Mouse (Mus musculus): ENCODE measurements around the gene Hsd3b4. TPM values are rescaled to one million over a fixed set of nuclear protein-coding genes. Genes with fewer than 3 reads are reported as not detected.
"Not testable (repeated sequence)": the region's sequence is repeated elsewhere in the genome, so short reads cannot be mapped to it uniquely, and the experiment has no call there.

The Hsd3b4 gene
- polyA plus RNA-seq, 1 experiment = not detected

DNA sequence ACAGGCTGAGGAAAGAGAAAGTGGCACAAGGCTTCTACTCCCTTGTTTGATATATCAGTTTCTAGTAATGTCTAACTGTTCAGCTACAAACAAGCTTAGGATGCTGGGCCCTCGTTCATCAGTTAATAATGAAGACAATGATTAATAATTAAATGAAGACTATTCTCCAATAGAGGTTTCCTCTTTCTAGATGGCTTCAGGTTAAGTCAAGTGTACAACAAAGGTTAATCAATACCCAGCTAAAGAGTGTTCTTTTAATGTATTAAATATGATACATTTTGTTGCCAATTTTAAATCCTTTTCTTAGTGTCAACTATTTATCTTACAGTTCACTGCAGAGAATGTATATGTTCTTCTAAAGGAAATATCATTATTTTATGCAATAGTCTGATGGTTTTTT is 53.3 kb downstream of the Hsd3b4 start, which contains the start of gene Gm4450:
Gene Gm4450 (minus strand): TSS at position 101 of the 400 bp plus-strand sequence.
- H3K4me1 ChIP-seq (ENCODE audit: control insufficient read depth); H3K9me3 ChIP-seq (ENCODE audit: control insufficient read depth, low read length); H3K27me3 ChIP-seq (ENCODE audit: control insufficient read depth); H3K36me3 ChIP-seq (ENCODE audit: control insufficient read depth); H3K4me3 ChIP-seq (replicated peaks): not testable (repeated sequence)

GRCm38 (mm10) chr3:98453786-98454185 is 56.5 kb downstream of the Hsd3b4 start:
- not testable (repeated sequence) for H3K36me3 ChIP-seq (ENCODE audit: control insufficient read depth); H3K4me1 ChIP-seq (ENCODE audit: control insufficient read depth); H3K9me3 ChIP-seq (ENCODE audit: control insufficient read depth, low read length); H3K27me3 ChIP-seq (ENCODE audit: control insufficient read depth); H3K4me3 ChIP-seq (replicated peaks)

Other genes with a start within 250 kb of the Hsd3b4 start
- gene Hmgcs2, start 230.1 kb downstream of the Hsd3b4 start, polyA plus RNA-seq (2012) = 0.03 and 0.08 TPM in 2 replicates
- 3.6 and 3.9 TPM in 2 replicates for gene Phgdh, start 170.5 kb downstream of the Hsd3b4 start, polyA plus RNA-seq (2012)
- not detected in 2 replicates for gene Zfp697, start 128.1 kb downstream of the Hsd3b4 start, polyA plus RNA-seq (2012)
- gene Gm4450, start 53.4 kb downstream of the Hsd3b4 start, polyA plus RNA-seq (2012) = not detected in 2 replicates
- not detected in 2 replicates for gene Gm10681, start 78.3 kb upstream of the Hsd3b4 start, polyA plus RNA-seq (2012)
- not detected in 2 replicates for gene Hsd3b5, start 119.7 kb upstream of the Hsd3b4 start, polyA plus RNA-seq (2012)
- not detected in 2 replicates for gene Hsd3b2, start 214.0 kb upstream of the Hsd3b4 start, polyA plus RNA-seq (2012)

Measured in erythroblast, embryonic 14.5 days (primary cell).